18 mouse cellular contexts compared by ENCODE assay signal in genomic region chr10:82982286-82982685, GRCm38 (mm10).
"Had no signal": no experiment of that assay in that cellular context is flagged by ENCODE, and none has a peak within 500 bp of the region (broad histone marks: within the 10 kb centered on the region; RNA-seq: fewer than 3 reads in every experiment).

No protein-coding gene starts in this region.

- H3K4me3 ChIP-seq: left cerebral cortex, adult 2 months; liver, embryonic 13.5 days; myocyte had no signal

- DNase-seq: kidney, adult 2 months; kidney, postnatal 36 days; layer of hippocampus, postnatal 36 days; liver, embryonic 13.5 days; lung, adult 2 months; lung, postnatal 14 days; lung, postnatal 4 days; midbrain, embryonic 14.5 days; right cerebral cortex, adult 18-20 months; right cerebral cortex, postnatal 14 days; right cerebral cortex, postnatal 4 days; thymus, adult 2 months had no signal

- H3K36me3 ChIP-seq: liver, embryonic 13.5 days had no signal

- H3K9ac ChIP-seq: liver, embryonic 13.5 days had no signal

- ATAC-seq: intestine, postnatal 0 days had no signal

- H3K9me3 ChIP-seq: liver, embryonic 13.5 days had no signal

- H3K27ac ChIP-seq: kidney, postnatal 0 days; left cerebral cortex, adult 2 months; liver, embryonic 13.5 days; stomach, postnatal 0 days had no signal

- H3K4me2 ChIP-seq: liver, embryonic 13.5 days; midbrain, embryonic 11.5 days had no signal
